Mouse (Mus musculus): ENCODE results near the gene Lrrc25.
A peak's percentile ranks its signal among the peaks of the same experiment; 100 is the strongest.

- TF ChIP-seq CHD1 (IDR thresholded peaks at IDR 0.05; ENCODE audit: low read depth, low read length): no peak
- TF ChIP-seq ZC3H11A (IDR thresholded peaks at IDR 0.05; ENCODE audit: low read depth, low read length): no peak
- TF ChIP-seq POLR2A (IDR thresholded peaks at IDR 0.05; ENCODE audit: low read depth, low read length): no peak
- TF ChIP-seq ZKSCAN1 (IDR thresholded peaks at IDR 0.05; ENCODE audit: borderline replicate concordance, low read depth, low read length): no peak
- TF ChIP-seq RAD21 (IDR thresholded peaks at IDR 0.05; ENCODE audit: low read depth, low read length): no peak
- no peak for TF ChIP-seq EP300 (IDR thresholded peaks at IDR 0.05; ENCODE audit: low read length)
- TF ChIP-seq CTCF (conservative IDR thresholded peaks at IDR 0.05 in 1 of 2, IDR thresholded peaks at IDR 0.05 in 1 of 2; ENCODE audit: low read depth in 2 of 2, low read length in 2 of 2): no peak
- TF ChIP-seq MAX (IDR thresholded peaks at IDR 0.05; ENCODE audit: low read length): no peak
- TF ChIP-seq GABPA (IDR thresholded peaks at IDR 0.05; ENCODE audit: insufficient replicate concordance, low read depth, low read length): no peak
- TF ChIP-seq NRF1 (IDR thresholded peaks at IDR 0.05; ENCODE audit: low read depth, low read length): no peak
- peak; percentile 67; the same call in 1 of the 2 replicates for TF ChIP-seq CHD2 (IDR thresholded peaks at IDR 0.05; ENCODE audit: low read length)
- no peak for TF ChIP-seq USF1 (IDR thresholded peaks at IDR 0.05; ENCODE audit: low read depth, low read length)
Observed at GRCm38 (mm10) chr8:70636838-70637237, 20.9 kb downstream of the Lrrc25 start.
